Comparison of ENCODE assay signal across 14 mouse cellular contexts in genomic region chr15:85359901-85360300, GRCm38 (mm10).
"Had no signal": no experiment of that assay in that cellular context is flagged by ENCODE, and none has a peak within 500 bp of the region (broad histone marks: within the 10 kb centered on the region; RNA-seq: fewer than 3 reads in every experiment).

No protein-coding gene starts in this region.

- H3K9ac ChIP-seq: limb, embryonic 12.5 days; liver, embryonic 14.5 days; lung, embryonic 14.5 days; midbrain, embryonic 13.5 days; neural tube, embryonic 12.5 days had no signal

- H3K4me3 ChIP-seq: limb, embryonic 12.5 days; megakaryocyte, embryonic 14.5 days; midbrain, embryonic 13.5 days; neural tube, embryonic 12.5 days had no signal

- ATAC-seq: intestine, postnatal 0 days; midbrain, embryonic 13.5 days had no signal

- H3K4me2 ChIP-seq: limb, embryonic 12.5 days; lung, embryonic 14.5 days; midbrain, embryonic 13.5 days; neural tube, embryonic 12.5 days had no signal

- H3K27ac ChIP-seq: kidney, postnatal 0 days; limb, embryonic 12.5 days; liver, embryonic 14.5 days; midbrain, embryonic 13.5 days; neural tube, embryonic 12.5 days; stomach, postnatal 0 days had no signal

- H3K27me3 ChIP-seq: limb, embryonic 12.5 days; megakaryocyte, embryonic 14.5 days; midbrain, embryonic 13.5 days; neural tube, embryonic 12.5 days had no signal

- H3K9me3 ChIP-seq: limb, embryonic 12.5 days; midbrain, embryonic 13.5 days; neural tube, embryonic 12.5 days had no signal

- DNase-seq: kidney, adult 8-10 months; kidney, postnatal 36 days; layer of hippocampus, adult 9-11 months; liver; lung, embryonic 14.5 days; thymus, postnatal 4 days had no signal

- H3K4me1 ChIP-seq: neural tube, embryonic 12.5 days had no signal
